Mouse (Mus musculus) layer of hippocampus, adult 9-11 months (tissue): ENCODE data around the gene Thada.

Source experiments
- DNase-seq: peaks from one replicate; pipeline ENCODE4 v3.0.0; 2022

Thada gene

DNA sequence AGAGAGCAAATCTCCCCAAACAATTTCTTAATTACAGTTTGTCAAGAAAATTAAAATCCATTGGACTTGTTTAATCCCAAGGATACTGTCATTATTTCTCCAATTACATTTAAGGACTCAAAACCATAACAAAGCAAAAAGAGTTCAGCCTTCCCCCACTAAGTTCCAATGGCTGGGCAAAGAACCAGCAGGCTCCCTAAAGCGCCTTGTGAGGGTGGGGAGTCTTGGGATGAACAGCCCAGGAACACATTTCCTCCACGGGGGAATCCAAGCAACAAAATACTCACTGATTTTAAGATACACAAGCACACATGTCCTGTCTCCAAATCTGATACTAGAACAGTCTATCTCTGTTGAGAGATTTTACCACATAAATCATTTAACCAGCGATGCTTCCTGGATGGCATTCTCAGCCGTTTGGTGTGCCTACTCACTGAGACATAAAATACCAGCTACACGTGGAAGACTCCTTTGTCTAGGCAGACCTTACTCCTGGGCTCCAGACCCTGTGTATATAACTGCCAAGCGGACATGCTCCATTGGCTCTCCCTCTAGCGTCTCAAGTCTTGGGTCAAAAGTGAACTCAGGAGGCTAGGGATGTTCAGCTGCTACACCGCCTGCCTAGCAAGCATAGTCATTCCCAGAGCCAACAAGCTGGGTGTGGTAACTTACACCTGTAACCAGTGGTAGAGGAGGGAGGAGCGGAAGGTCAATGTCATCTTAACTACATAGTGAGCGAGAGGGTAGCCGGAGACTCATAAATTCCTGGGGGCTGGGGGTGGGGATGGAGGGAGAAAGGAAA is 97.6 kb downstream of the Thada start:
- no peak for DNase-seq

DNA sequence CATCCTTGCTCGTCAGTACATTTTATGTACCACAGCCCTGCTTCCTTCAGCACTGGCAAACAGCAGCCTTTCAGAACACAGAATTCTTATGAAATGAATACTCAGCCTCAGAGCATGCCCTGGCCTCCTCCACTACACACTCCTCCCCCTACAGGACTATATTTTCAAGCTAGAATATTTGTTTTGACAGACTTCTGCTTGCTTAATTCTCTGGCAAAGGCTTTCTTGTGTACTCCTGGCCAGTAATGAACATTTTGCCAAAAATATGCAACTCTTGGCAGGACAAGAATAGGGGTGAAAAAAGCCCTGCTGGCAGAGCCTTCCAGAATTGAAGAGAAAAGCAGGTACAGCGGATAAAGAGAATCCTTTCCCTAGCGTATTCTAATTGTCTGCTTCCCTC is 98.3 kb downstream of the Thada start:
- no peak for DNase-seq

DNA sequence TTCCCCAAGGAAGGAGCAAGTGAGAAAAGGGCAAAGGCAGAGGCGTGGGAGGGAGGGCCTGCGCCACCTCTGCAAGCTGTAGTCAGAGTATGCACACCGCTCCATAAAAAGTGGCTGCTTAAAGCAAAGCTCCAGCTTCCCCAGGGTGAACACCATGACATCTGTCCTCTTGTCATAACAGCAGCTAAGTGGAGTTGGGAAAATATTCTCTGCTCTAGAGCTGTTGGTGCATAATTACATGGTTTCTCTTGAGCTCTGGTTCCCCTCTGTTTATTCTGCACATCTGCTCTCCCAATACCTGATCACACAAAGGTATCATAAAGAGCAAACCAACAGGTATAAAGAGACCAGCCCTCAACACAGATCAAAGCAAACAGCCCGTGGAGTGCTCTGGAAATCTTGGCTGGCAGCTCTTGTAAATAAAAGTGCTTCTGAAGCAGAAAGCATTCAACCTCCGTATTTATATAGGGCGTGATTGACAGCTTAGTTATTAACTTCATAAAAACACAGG is 100.2 kb downstream of the Thada start:
- DNase-seq = no peak

DNA sequence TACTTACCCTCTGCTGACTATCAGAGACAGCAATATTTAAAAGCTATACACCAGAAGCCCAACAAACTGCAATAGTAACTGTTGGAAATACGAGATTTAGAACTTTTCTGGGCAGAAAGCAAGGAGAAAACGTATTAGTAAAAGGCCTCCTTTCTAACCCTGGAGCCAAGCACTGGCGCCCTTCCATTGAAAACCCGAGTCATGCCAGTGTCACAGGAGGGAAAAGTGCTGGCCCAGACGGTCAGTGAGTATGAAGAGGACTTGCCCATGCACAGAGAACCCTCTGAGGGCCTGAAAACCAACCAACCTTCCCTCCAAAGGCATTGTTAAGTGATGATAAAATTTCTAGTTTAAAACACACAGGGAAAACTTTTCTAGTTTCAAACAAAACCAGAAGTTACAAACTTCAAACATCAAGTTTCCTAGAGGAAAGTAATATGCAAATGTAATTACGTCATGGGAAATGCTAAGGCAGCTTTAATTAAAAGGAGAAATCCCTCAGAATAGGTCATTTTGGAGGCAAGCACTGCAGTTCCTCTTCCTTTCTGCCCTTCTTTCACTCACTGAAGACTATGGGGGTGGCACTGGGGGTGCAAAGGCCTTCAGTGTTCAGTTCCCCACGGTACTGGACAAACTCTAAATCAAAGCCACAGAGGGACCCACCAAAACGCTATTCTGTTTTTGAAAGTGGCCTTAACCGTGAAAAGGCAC is 100.8 kb downstream of the Thada start:
- DNase-seq = no peak

DNA sequence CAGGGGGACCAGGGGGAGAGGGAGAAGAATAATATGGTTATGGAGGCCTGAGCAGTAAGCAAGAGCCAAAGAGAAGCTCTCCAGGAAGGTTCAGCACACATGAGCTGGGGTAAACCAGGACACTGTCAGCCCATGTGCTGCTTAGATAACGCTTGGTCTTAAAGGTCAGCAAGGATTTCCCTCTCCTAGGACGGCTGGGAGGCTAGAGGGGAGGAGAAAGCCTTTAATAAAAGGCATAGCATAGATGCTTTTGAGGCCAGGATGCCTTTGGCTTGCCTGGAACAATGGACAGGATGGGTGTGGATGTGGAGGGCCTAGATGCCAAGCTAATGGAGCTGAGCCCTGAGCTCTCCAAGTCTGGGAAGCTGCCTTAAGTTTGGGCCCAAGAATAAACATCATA is 102.6 kb downstream of the Thada start:
- no peak for DNase-seq

DNA sequence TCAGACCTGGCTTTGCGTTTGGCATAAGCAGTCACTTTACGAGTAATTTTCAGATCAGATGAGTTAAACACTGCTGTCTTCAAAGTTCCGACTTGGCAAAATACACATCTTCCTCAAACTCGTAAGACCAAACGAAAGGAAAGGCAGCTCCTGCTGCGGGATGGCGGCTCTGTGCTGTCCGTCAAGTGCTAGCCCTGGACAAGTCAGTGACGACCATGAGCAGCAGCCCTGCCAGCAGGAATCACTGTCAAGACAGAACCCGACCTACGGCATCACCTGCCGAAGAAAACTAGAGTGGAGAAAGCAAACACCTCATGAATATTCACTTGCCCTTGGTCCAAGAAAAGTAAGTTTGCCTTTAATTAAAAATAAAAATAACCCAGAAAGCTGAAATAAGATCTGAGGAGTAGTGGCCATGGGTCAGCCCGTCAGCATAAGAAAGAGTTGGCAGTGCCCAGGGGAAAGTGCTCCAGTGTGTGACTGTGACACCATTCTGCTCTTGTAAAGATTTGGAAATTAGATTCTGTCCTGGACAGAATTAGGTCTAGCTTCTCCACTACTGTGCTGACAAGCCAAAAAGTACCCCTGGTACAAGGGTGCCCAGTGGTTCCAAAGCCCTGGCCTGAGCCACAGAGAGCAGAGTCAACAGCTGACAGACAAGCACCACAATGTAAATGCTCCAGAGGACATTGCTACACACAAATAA is 103.3 kb downstream of the Thada start:
- DNase-seq = no peak

DNA sequence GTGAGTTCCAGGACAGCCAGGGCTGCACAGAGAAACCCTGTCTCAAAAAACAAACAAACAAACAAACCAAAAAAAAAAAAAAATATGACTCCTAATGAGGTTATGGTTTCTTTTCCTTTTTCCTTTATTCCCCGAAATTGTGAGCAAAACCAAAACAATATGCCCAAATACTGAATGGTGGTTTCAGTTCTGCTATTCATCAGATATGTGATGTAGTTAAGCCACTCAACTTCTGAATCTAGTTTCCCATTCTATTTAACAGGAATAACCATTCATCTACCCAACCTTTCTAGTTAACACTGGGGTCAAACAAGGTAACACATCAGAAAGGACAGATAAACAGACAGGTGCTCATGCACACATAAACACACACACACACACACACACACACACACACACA is 105.0 kb downstream of the Thada start:
- no peak for DNase-seq

DNA sequence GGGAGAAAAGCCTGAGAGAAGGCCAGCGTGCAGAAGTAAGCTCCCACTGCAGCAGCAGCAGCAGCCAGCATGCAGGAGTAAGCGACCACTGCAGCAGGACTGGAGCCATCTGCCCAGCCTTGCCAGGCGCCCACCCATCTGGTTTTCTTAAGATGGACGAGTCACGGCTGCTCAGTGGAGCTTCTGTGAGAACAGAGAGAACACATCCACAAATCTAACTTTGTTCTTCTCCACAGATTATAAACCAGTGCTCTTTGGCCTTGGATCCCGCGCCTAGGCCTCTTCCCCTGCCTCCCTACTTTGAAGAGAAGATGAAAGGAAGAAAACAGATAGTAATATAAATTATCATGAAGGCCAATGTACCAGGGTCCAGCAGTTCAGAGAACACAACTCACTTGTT is 106.2 kb downstream of the Thada start:
- DNase-seq = no peak

DNA sequence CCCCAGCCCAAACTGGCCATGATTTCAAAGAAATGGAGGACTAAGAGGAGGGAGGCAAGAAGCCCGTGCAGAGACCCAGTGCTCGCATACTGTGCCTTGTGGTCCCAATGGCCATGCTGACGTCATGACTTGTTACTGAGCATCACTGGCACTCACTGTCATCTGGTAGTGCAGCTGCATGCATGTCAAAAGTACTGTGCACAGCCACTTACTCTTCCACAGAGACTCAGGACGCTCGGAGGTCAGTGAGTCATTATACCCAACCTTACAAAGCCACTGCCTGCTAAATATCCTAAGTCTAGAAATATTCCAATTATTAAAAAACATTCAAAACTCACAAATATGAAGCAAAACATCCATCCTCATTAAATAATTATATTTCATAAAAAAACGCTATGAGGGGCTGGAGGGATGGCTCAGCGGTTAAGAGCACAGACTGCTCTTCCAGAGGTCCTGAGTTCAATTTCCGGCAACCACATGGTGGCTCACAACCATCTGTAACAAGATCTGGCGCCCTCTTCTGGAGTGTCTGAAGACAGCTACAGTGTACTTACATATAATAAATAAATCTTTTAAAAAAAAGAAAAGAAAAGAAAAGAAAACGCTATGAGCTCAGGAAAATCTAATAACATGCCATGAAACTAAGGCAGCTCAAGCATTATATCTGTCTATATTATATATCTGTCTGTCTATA is 106.9 kb downstream of the Thada start:
- DNase-seq = no peak

DNA sequence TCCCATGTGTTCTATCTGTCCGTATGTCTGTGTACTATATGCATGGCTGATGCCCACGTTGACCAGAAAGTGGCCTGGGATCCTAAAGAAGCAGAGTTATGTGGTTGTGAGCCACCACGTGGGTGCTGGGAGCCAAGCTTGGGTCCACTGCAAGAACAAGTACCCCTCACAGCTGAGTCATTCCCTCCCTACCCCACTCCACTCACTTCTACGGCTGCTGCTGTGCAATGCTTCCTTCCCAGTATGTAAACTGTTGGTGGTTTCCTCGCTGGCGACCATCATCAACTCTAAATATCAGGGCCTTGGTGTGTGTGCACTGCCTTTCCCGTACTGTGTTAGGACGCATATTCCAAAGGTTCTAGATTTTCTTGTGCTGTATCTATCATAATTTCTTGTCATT is 108.2 kb downstream of the Thada start:
- DNase-seq = no peak

DNA sequence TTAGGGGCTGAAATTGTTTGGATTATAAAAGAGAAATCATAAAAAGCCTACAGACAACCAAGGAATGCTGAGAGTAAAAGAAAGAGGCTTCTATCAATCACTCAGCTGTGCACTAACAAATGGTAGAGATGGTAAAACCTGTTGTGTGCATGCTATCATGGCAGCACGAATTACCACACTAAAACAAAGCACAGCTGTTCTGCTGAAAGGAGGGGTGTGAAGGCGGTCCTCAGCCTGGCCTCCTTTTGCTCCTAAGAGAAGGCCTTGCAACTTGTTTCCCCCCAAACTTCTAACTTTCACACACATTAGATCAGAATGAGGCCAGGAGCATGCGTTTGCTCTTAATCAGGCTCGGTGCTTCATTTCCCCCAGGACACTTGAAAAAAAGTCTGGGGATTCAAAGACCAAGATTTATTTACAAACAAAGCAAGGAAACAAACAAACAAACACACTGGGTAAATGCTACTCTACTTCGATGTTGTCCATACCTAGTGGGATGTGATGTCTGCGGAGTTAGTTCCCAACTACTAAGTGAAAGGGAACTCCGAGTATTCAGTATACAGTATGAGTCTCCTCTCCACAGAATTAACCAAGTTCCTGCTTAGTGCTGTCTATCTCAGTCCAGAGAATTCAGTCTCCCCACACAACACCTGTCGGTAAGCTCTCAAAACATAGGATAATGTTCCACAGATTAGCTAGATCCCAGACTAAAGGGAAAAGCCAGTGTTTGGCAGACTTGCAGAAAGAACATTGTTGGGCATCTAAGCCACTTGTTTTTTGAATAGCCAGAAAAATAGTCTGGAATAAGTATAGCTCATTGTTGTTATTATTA is 109.7 kb downstream of the Thada start:
- no peak for DNase-seq

DNA sequence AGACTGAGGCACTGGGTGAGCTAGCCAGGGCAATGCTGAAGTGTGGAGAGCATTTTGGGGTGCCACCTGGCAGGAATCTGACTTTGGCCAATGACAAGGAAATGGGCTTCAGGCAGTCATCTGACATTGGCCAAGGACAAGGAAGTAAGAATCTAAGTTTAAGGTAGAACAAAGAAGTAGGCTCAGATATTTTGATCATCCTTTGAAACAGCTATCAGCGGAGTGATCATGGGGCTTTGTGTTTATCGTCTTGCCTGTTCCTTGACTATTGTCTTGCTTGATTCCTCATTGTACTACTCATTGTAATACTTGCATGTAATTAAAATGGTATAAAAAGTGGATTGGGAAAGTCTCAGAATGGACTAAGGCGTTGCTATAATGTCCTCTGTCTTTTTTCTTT is 111.0 kb downstream of the Thada start:
- DNase-seq = no peak

DNA sequence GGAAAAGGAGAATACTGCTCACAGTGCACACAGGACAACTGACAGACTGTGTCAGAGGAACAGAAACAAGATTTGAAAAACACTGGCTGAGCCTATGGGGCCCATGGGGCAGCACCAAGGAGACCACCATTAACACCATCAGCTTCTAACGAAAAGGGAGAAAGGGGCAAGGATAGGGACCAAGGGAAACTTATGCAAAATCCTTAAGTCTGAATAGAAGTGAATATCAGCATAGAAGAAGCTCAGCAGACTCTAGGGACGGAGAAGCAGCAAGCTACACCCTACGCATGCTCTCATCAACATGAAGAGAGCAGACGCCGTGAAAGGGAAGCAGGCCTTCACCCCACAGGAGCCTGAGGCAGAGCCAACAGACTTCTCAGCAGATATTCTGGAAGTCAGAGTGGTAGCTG is 112.1 kb downstream of the Thada start:
- DNase-seq = peak; percentile 23

DNA sequence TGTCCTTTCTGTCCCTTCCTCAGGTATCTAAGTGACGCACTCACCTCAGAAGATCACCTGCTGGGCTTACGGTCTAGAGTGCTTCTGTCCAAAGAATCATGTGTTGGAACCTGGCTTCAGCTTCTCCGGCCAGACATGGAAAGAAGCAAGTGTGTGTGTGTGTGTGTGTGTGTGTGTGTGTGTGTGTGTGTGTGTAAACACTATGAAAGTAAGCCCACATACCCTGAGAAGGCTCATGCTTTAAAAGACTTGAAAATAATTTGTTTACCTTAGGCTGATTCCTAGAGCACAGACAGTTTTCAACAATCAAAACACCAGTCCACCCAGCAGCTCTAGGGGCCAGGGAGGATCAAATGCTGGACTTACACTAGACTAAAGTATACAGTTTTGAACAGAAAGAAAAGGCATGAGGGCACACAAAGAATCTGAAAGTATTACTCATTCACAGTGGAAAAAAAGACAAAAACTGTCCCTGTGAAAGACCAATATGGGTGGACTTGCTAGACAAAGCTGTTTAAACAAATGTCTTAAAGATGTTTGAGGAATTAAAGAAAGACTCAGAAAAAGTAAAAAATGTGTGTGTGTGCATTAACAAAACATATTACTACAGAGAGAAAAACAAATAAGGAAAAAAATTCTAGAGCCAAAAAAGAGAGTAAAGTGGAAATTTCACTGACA is 112.6 kb downstream of the Thada start:
- DNase-seq = no peak

DNA sequence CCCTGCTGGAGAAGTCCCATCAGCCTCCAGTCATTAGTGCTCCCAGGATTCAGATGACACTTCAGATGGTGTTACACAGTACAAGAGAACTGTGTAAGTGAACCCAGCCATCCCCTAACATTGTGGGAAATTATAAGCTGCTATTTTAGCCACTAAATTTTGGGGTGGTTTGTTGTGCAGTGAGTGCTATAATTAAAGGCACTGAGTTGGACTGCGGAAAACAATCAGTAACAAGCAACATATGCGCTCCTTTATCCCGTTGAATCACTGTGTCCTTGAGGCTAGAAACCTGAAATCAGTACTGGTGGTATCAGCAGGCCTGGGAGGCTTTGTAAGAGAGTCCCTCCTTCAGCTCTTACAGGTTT is 113.2 kb downstream of the Thada start:
- no peak for DNase-seq

DNA sequence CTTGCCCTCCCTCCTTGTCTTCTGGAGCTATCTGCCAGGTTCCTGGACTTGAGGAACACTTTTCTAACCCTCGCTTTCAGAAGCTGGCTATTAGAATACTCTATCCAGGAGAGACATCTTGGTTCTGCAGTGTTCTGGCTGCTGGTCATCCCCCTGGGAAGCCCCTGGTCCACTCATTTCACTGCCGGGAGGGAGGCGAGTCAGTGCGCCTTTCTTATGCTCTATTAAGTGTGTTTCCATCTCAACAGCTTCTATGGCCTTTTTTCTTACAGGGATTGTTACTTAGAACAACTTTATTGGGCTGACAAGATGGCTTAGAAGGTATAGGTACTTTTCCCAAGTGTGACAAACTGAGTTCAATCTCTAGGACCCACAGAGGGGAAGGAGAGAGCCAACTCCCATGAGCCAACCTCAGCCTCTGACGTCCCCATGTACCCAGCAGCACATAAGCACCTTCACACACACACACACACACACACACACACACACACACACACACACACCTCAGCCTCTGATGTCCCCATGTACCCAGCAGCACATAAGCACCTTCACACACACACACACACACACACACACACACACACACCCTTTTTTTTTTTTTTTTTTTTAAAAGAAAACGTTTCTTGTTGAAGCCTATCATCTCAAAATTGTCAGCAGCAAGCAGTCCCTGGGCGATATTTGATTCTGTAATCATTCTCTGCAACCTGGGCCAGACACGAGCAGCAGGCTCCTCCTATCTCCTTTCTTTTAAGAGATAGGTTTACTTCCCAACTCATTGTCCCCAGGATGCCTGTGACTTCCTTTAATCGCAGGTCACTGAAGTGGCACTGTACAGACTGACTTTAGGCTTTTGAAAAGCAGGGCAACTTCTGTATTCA is 113.9 kb downstream of the Thada start:
- no peak for DNase-seq

DNA sequence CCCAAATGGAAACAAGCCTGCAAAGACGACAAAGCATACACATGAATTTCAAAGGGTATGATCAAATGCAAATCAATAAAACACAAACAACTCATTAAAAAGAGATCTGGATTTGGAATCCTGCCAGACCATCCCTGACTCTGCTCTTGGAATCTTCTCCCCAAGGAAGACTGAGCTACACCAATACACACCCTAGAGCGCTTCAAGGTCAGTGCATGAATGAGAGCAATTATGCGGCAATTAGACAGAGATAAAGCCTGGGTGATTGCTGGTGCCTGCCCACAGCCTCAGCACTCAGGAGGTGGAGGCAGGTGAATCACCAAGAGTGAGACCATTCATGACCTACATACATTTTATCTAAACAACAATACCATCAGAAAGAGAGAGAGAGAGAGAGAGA is 114.7 kb downstream of the Thada start:
- DNase-seq = no peak

DNA sequence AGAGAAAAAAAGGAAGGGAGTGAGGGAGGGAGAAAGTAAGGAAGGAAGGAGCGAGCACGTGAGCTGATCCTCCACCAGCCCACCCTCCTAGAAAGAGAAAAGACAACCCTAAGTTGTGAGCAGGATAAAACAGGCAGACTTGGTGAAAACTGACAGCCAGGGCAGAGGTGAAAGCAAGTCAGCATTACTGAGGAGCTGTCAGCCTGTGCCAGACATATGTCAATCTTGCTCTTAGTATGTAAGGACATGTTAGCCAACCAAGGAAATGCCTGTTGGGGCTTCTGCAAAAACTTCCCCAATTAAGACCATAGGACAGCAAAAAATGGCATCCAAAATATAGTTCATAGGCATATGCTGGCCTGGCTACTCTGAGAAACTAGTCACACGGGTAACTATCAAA is 117.1 kb downstream of the Thada start:
- no peak for DNase-seq

DNA sequence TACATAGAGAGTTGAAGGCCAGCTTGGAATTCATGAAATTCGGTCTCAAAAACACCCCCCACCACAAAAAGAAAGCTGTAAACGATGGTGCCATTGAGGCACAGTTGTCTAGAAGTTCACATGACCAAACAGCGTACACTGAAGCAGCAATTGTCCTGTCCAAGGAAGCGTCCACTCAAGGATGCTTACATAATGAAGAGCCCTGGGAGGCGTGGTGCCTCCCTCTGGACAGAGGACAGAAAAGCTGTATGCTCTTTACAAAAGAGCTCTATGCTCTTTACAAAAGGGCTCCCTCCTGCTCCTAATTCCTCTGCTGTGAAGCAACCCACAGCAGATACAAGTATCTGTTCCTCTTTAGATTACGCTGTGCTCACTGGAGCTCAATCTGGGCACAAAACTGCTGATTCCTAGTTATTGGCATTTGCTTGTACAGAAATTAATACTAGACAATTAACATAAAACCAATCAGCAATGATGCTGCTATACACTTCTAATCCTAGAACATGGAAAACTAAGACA is 123.6 kb downstream of the Thada start:
- DNase-seq = no peak

DNA sequence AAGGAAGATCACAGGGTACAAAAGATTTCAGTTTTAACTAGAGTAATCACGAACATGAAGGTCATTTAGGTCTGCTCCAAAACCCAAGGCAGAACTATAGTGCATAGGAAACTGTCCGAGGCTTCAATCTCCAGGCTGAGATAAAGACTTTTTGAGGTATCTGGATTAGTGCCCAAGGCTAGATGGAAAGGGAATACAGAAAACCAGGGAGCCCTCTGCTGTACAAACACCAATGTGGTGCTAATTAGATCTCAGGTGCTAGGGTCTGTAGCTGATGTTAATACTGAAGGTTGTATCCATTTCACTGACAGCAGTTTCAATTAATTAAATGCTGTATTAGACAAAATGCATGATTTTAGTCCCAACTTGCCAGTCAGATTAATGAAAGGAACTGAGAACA is 124.3 kb downstream of the Thada start:
- DNase-seq = no peak
